Mouse (Mus musculus) adrenal gland, adult 8-10 months (tissue): ENCODE data around the gene Acadvl. TPM values are rescaled to one million over a fixed set of nuclear protein-coding genes. Genes with fewer than 3 reads are reported as not detected.
"Not testable (repeated sequence)": the region's sequence is repeated elsewhere in the genome, so short reads cannot be mapped to it uniquely, and the experiment has no call there.

Source experiments
- DNase-seq: peaks from one replicate; pipeline ENCODE4 v3.0.0; 2022
- total RNA-seq, 4 experiments: library from RNA; stranded (reverse); gene quantifications; 2 replicates each; pipeline ENCODE4 v1.2.4; 2022

Gene Acadvl
- total RNA-seq, 4 experiments from 2014 or later: 323 to 415 (median 392) TPM

GRCm38 (mm10) chr11:70026689-70027088, 11.5 kb upstream of the Acadvl start:
- no peak for DNase-seq

- no peak for DNase-seq
These were observed 8.9 kb upstream of the Acadvl start for GRCm38 (mm10) chr11:70024151-70024514.

GRCm38 (mm10) chr11:70023481-70024150, 8.4 kb upstream of the Acadvl start:
- DNase-seq: no peak

- peak; percentile 97 for DNase-seq
These were observed 6.3 kb upstream of the Acadvl start for GRCm38 (mm10) chr11:70021264-70022132.

- peak; percentile 73 for DNase-seq
These were observed 5.6 kb upstream of the Acadvl start for GRCm38 (mm10) chr11:70020731-70021263.

GRCm38 (mm10) chr11:70020022-70020631, 4.9 kb upstream of the Acadvl start:
- DNase-seq: no peak

- no peak for DNase-seq
These were observed 4.3 kb upstream of the Acadvl start for GRCm38 (mm10) chr11:70019495-70020021.

- DNase-seq: no peak
These were observed 3.1 kb upstream of the Acadvl start for GRCm38 (mm10) chr11:70018131-70018990.

GRCm38 (mm10) chr11:70017199-70017767, 2.1 kb upstream of the Acadvl start:
- DNase-seq: no peak

- DNase-seq: no peak
These were observed 1.5 kb upstream of the Acadvl start, which contains the start of gene Dlg4 for GRCm38 (mm10) chr11:70016669-70017068. Gene Dlg4 (plus strand): TSS chr11:70016942.

GRCm38 (mm10) chr11:70016177-70016576, 966 bp upstream of the Acadvl start:
- DNase-seq: not testable (repeated sequence)

GRCm38 (mm10) chr11:70015677-70016076, 466 bp upstream of the Acadvl start:
- DNase-seq: no peak

GRCm38 (mm10) chr11:70014051-70014450, 1.2 kb downstream of the Acadvl start:
- DNase-seq: no peak

GRCm38 (mm10) chr11:70013408-70013807, 1.8 kb downstream of the Acadvl start:
- no peak for DNase-seq

- DNase-seq: no peak
These were observed 2.3 kb downstream of the Acadvl start for GRCm38 (mm10) chr11:70012931-70013330.

- DNase-seq: no peak
These were observed 4.2 kb downstream of the Acadvl start for GRCm38 (mm10) chr11:70010961-70011360.

- no peak for DNase-seq
These were observed 4.7 kb downstream of the Acadvl start for GRCm38 (mm10) chr11:70010548-70010947.

- no peak for DNase-seq
These were observed 5.2 kb downstream of the Acadvl start for GRCm38 (mm10) chr11:70010033-70010432.

- no peak for DNase-seq
These were observed 9.7 kb downstream of the Acadvl start for GRCm38 (mm10) chr11:70005521-70005920.

- no peak for DNase-seq
These were observed 12.7 kb downstream of the Acadvl start for GRCm38 (mm10) chr11:70002471-70002870.

- no peak for DNase-seq
These were observed 13.3 kb downstream of the Acadvl start for GRCm38 (mm10) chr11:70001865-70002264.
